Comparison of ENCODE assay signal across 12 mouse cellular contexts in genomic region chr17:81063346-81063745, GRCm38 (mm10). TPM values are rescaled to one million over a fixed set of nuclear protein-coding genes. Genes with fewer than 3 reads are reported as not detected.
DNase-seq lines count a peak whose midpoint lies in the region; ATAC-seq lines count a peak whose summit lies in the region.
"Had no signal": no experiment of that assay in that cellular context is flagged by ENCODE, and none has a peak within 500 bp of the region (broad histone marks: within the 10 kb centered on the region; RNA-seq: fewer than 3 reads in every experiment).

No protein-coding gene starts in this region.

- 0 out of 2 replicates have a peak overlapping the region, but pooled peaks have one; percentile 13 for H3K27ac ChIP-seq in intestine, embryonic 15.5 days
- H3K27ac ChIP-seq in intestine, embryonic 16.5 days (ENCODE audit: low read length) = no peak overlapping the region
- no peak overlapping the region for H3K27ac ChIP-seq in hindbrain, embryonic 10.5 days
- H3K27ac ChIP-seq: gastrocnemius, adult 2 months had no signal

- H3K36me3 ChIP-seq in intestine, embryonic 15.5 days = 0 out of 2 replicates have a peak, but pooled peaks cover 4% of the 10 kb centered on the region
- 0 out of 2 replicates have a peak, but pooled peaks cover 5% of the 10 kb centered on the region for H3K36me3 ChIP-seq in intestine, embryonic 16.5 days (ENCODE audit: control insufficient read depth, insufficient read depth, low read length)
- H3K36me3 ChIP-seq in hindbrain, embryonic 10.5 days = peaks cover 27% of the 10 kb centered on the region

- no peaks in the 10 kb centered on the region for H3K27me3 ChIP-seq in intestine, embryonic 15.5 days (replicated peaks)
- no peaks in the 10 kb centered on the region for H3K27me3 ChIP-seq in intestine, embryonic 16.5 days (replicated peaks; ENCODE audit: control insufficient read depth, insufficient read depth, low read length)
- H3K27me3 ChIP-seq in hindbrain, embryonic 10.5 days (ENCODE audit: insufficient read depth, poor library complexity, severe bottlenecking) = no peaks in the 10 kb centered on the region
- H3K27me3 ChIP-seq: Patski had no signal

- no peak overlapping the region for H3K4me2 ChIP-seq in intestine, embryonic 15.5 days (replicated peaks)
- H3K4me2 ChIP-seq in intestine, embryonic 16.5 days (ENCODE audit: low read depth, low read length) = no peak overlapping the region

- no peaks in the 10 kb centered on the region for H3K9me3 ChIP-seq in intestine, embryonic 15.5 days
- H3K9me3 ChIP-seq in intestine, embryonic 16.5 days (ENCODE audit: control insufficient read depth, low read length) = no peaks in the 10 kb centered on the region
- 0 out of 2 replicates have a peak, but pooled peaks cover 2% of the 10 kb centered on the region for H3K9me3 ChIP-seq in hindbrain, embryonic 10.5 days

- WGBS in intestine, embryonic 15.5 days = 86% methylated on average over 3 of the region's 3 CpGs
- 84% methylated on average over 3 of the region's 3 CpGs for WGBS in intestine, embryonic 16.5 days
- 98% methylated on average over 3 of the region's 3 CpGs for WGBS in hindbrain, embryonic 10.5 days

- DNase-seq in 3134 (ENCODE audit: extremely low read depth, insufficient read length, low spot score) = peak; percentile 25
- peak; percentile 8 for DNase-seq in A20 (ENCODE audit: low read depth, low spot score)
- peak; percentile 26 for DNase-seq in induced T-regulatory cell, adult 2 months (ENCODE audit: low read depth)
- no peak for DNase-seq in frontal cortex, postnatal 36 days (ENCODE audit: low spot score in 2 of 2)
- no peak for DNase-seq in left cerebral cortex, postnatal 4 days
- no peak for DNase-seq in hindbrain, embryonic 10.5 days (ENCODE audit: low spot score)
- DNase-seq: adrenal gland, adult 2 months; cerebellum, postnatal 25 days; gastrocnemius, adult 2 months had no signal

- intact Hi-C loops in left cerebral cortex, postnatal 4 days (cut with DNase I) = no loop called here

- peaks cover 4% of the 10 kb centered on the region for H3K4me1 ChIP-seq in intestine, embryonic 15.5 days (replicated peaks)
- no peaks in the 10 kb centered on the region for H3K4me1 ChIP-seq in intestine, embryonic 16.5 days (ENCODE audit: control insufficient read depth, insufficient read depth, low read length)
- peaks cover 14% of the 10 kb centered on the region for H3K4me1 ChIP-seq in hindbrain, embryonic 10.5 days (replicated peaks)

- no peak for ATAC-seq in intestine, embryonic 15.5 days
- no peak for ATAC-seq in intestine, embryonic 16.5 days
- ATAC-seq: Patski had no signal

- H3K4me3 ChIP-seq in intestine, embryonic 15.5 days (replicated peaks) = no peak overlapping the region
- H3K4me3 ChIP-seq in intestine, embryonic 16.5 days (ENCODE audit: low read length) = no peak overlapping the region
- no peak overlapping the region for H3K4me3 ChIP-seq in hindbrain, embryonic 10.5 days

- no peak overlapping the region for H3K9ac ChIP-seq in intestine, embryonic 15.5 days
- no peak overlapping the region for H3K9ac ChIP-seq in intestine, embryonic 16.5 days (ENCODE audit: low read depth, low read length)

RNA-seq across cellular contexts. Expression of gene Thumpd2, which starts 1.5 kb away (rescaled TPM):
- polyA plus RNA-seq in intestine, embryonic 15.5 days (2015; fragmentation: Nextera tagmentation; extraction: Ambion mirVana) = 12.1 and 14.1 TPM in 2 replicates
- 11.9 TPM in 2 replicates for polyA plus RNA-seq in intestine, embryonic 16.5 days (2015; fragmentation: Nextera tagmentation; extraction: Ambion mirVana)
- 1 to 10 TPM; 4.2 to 4.8 TPM for total RNA-seq in left cerebral cortex, postnatal 4 days (2021)
- 12.0 and 12.4 TPM in 2 replicates for polyA plus RNA-seq in hindbrain, embryonic 10.5 days (2016; fragmentation: Nextera tagmentation; extraction: Ambion mirVana)

Comparison
In these comparisons a context has a peak if more than half of its experiments do, and no peak if none do; other contexts are left out.
1. DNase-seq: peak in 3134 (single experiment), A20 (single experiment) and induced T-regulatory cell, adult 2 months (single experiment); none in frontal cortex, postnatal 36 days (0 of 2), left cerebral cortex, postnatal 4 days (single experiment) and hindbrain, embryonic 10.5 days (single experiment).